Mouse (Mus musculus): ENCODE data around the gene Zfp467. TPM values are rescaled to one million over a fixed set of nuclear protein-coding genes. Genes with fewer than 3 reads are reported as not detected.

The Zfp467 gene
- polyA plus RNA-seq (2012; rRNA removed): 85.2 and 85.5 TPM in 2 replicates

DNA sequence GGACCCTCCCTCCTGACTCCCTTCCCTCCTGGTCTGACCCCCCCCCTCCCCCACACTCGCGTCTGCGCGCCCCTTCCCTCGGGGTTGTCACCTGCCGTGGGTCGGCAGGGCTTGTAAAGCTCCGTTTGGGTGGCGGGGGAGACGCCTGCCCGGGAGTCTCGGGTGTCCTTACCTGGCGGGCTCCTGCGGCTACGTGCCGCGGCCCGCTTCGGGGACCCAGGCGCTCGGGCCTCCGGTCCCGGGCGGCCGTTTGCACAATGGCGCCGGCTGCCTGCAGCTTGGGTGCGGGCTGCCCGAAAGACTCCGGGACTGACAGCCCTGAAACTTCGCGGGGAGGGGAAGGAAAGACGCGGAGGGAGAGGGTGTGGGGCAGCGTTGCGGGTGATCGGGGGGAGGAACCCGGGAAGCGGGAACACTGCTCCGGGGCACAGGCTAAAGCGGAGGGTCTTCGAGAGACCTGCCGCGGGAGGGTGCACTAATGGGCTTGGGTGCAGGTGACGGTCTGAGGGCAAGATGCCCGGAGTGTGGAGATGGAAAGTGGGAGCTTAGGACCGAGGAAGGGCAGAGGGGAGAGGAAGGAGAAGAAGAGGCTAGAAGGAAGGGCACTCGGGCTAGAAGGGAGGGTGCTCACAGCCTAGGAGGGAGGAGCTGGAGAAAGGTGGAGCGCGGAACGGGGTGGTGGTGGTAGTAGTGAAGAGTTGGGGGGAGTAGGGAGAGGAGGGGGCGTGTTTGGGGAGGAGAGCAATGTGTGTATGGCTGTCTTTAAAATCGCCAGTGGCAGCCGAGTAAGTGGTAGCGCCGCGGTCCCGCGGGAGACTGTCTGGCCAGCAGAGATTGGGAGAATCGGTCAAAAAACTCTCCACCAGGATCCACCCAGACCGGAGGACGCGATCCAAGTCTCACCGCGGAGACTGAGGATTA, at the start of gene Zfp467:
Gene Zfp467, minus strand, starts transcription at position 645 of the 921 bp plus-strand sequence.

DNA sequence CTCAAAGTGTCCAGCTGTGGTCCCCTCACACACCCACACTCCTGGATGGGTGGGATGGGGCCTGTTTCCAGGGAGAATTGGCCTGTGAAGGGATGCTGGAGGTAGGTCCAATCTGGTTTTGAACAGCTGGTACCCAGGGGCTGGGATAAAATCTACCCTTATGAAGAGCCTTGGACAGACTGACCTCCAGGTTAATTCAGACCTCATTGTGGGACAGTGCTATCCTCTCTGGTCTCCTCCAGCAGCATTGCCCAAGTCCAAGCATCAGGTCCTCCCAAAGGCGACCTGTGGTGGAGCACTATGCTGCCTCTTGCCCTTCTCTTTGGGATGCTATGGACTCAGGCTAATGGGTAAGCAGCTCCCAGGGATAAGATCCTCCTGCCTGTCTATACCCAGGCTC, 2.3 kb upstream of the Zfp467 start, which contains the start of gene Sspo:
Gene Sspo, plus strand, starts transcription at position 301 of the 400 bp plus-strand sequence.

DNA sequence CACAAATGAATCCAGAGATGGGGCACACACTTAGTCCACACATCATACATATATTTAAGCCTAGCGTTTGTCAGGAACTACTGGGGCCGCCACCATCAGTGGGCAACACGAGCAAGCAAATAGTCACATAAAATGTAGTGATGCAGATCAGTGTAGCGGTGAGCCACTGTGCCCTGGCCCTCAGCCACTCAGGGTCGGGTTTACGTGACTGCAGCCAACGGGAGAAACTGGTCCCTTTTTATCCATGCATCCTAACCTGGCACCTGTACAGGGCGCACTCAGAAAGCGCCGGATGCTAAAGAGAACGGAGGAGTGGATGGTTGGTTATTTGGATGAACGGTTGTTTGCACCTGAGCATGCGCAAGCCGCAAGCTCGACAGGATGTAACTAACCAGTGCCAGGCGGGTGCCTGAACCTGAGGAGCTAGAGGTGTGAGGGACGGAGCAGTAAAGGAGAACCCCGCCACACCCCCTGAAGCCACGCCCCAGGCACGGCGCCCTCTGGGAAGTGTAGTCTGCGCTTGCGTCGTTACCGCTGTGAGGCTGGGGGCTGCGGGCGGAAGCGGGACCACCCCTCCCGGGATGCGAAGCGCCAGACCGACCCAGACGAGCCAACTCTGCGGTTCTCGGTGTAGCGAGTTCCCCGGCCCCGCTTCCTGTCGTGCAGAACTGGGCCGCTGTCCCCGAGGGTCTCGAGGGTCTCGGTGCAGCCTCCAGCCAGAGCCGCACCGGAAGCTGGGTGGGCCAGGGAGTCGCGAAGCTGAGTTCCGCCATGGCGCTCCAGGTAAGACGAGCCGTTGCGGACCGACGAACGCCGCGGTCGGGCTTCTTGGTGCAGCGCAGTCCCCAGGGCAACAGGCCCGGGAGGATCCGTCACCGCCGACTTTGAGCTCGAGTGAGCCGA, 50.3 kb downstream of the Zfp467 start, which contains the start of gene Krba1:
Gene Krba1, plus strand, starts transcription at position 482 of the 903 bp plus-strand sequence.

Other genes starting within 250 kb of the Zfp467 start
- 47.3 and 53.7 TPM in 2 replicates for gene Krba1, start 50.2 kb downstream of the Zfp467 start, polyA plus RNA-seq (2012; rRNA removed)
- gene Sspo, start 2.4 kb upstream of the Zfp467 start, polyA plus RNA-seq (2012; rRNA removed): 7.8 and 8.2 TPM in 2 replicates
- gene Atp6v0e2, start 91.8 kb upstream of the Zfp467 start, polyA plus RNA-seq (2012; rRNA removed): 93.6 and 186 TPM in 2 replicates
- gene Lrrc61, start 109.0 kb upstream of the Zfp467 start, polyA plus RNA-seq (2012; rRNA removed): 26.5 and 31.4 TPM in 2 replicates
- 217 TPM in 2 replicates for gene Rarres2, start 127.0 kb upstream of the Zfp467 start, polyA plus RNA-seq (2012; rRNA removed)
- gene Gm45021, start 143.8 kb upstream of the Zfp467 start, polyA plus RNA-seq (2012; rRNA removed): not detected in 2 replicates
- gene Repin1, start 148.1 kb upstream of the Zfp467 start, polyA plus RNA-seq (2012; rRNA removed): 147 and 149 TPM in 2 replicates
- 1.2 TPM in 1 of 2 replicates, not detected in the other for gene Gm44965, start 148.1 kb upstream of the Zfp467 start, polyA plus RNA-seq (2012; rRNA removed)
- gene Zfp775, start 156.2 kb upstream of the Zfp467 start, polyA plus RNA-seq (2012; rRNA removed): 14.7 and 16.7 TPM in 2 replicates
- gene AI854703, start 180.9 kb upstream of the Zfp467 start, polyA plus RNA-seq (2012; rRNA removed): 10.9 and 17.7 TPM in 2 replicates
- 1.4 and 1.5 TPM in 2 replicates for gene Gimap8, start 201.4 kb upstream of the Zfp467 start, polyA plus RNA-seq (2012; rRNA removed)
- gene Gimap9, start 230.3 kb upstream of the Zfp467 start, polyA plus RNA-seq (2012; rRNA removed): 0.51 and 1.0 TPM in 2 replicates
- gene Gimap4, start 238.7 kb upstream of the Zfp467 start, polyA plus RNA-seq (2012; rRNA removed): 2.6 and 6.6 TPM in 2 replicates